Mouse (Mus musculus) left cerebral cortex, postnatal 4 days (tissue): ENCODE data around the gene Fzd9. TPM values are rescaled to one million over a fixed set of nuclear protein-coding genes. Genes with fewer than 3 reads are reported as not detected.

Source experiments
- microRNA-seq: library from miRNA; unstranded; fragments of <30 nt; microRNA quantifications from one replicate; pipeline ENCODE4 v1.2.0, GENCODE M21; 2022
- total RNA-seq, 2 experiments: library from RNA; stranded (reverse); gene quantifications; 2 replicates each; pipeline ENCODE4 v1.2.3; 2021

Gene Fzd9
- total RNA-seq, 2 experiments from 2014 or later, result 15.3 to 17.9 TPM

Small RNAs within 50 kb of the gene (microRNA-seq; reads per million reads assigned to microRNA genes)
- gene Gm25315, result not detected

Other genes with a start within 250 kb of the Fzd9 start
- 10 to 100 TPM; 56.6 to 60.8 TPM for gene Abhd11, start 242.1 kb downstream of the Fzd9 start, total RNA-seq
- gene Stx1a, start 227.7 kb downstream of the Fzd9 start, total RNA-seq, result 100 to 1,000 TPM; 261 to 264 TPM
- gene Dnajc30, start 187.0 kb downstream of the Fzd9 start, total RNA-seq, result 10 to 100 TPM; 27.4 to 30.1 TPM
- 10 to 100 TPM; 51.7 to 52.1 TPM for gene Bud23, start 186.3 kb downstream of the Fzd9 start, total RNA-seq
- gene Vps37d, start 173.0 kb downstream of the Fzd9 start, total RNA-seq, result 10 to 100 TPM; 46.1 TPM
- gene Mlxipl, start 161.3 kb downstream of the Fzd9 start, total RNA-seq, result 1 to 10 TPM; 1.6 to 2.4 TPM
- 10 to 100 TPM; 18.9 to 21.8 TPM for gene Tbl2, start 101.6 kb downstream of the Fzd9 start, total RNA-seq
- gene Bcl7b, start 82.9 kb downstream of the Fzd9 start, total RNA-seq, result 10 to 100 TPM; 24.3 to 26.6 TPM
- gene Baz1b, start 64.0 kb downstream of the Fzd9 start, total RNA-seq, result 10 to 100 TPM; 57.8 to 61.9 TPM
- under 1 TPM; 0.42 to 0.64 TPM for gene Fkbp6, start 98.8 kb upstream of the Fzd9 start, total RNA-seq
- gene Trim50, start 102.1 kb upstream of the Fzd9 start, total RNA-seq, result not detected
- 10 to 100 TPM; 31.2 to 34.1 TPM for gene Nsun5, start 118.7 kb upstream of the Fzd9 start, total RNA-seq
- gene Pom121, start 143.3 kb upstream of the Fzd9 start, total RNA-seq, result 10 to 100 TPM; 44.9 to 45.4 TPM